In genomic region chr1:134063773-134064125, GRCm38 (mm10) we compare ENCODE assay signal across 9 mouse cellular contexts. TPM values are rescaled to one million over a fixed set of nuclear protein-coding genes. Genes with fewer than 3 reads are reported as not detected.
DNase-seq lines count a peak whose midpoint lies in the region; ATAC-seq and TF ChIP-seq lines count a peak whose summit lies in the region.
"Had no signal": no experiment of that assay in that cellular context is flagged by ENCODE, and none has a peak within 500 bp of the region (broad histone marks: within the 10 kb centered on the region; RNA-seq: fewer than 3 reads in every experiment).

No protein-coding gene starts in this region.

- no peak for TF ChIP-seq CTCF in liver, embryonic 14.5 days (IDR thresholded peaks at IDR 0.05; ENCODE audit: low read depth)

- WGBS in embryonic facial prominence, embryonic 14.5 days: 16% methylated on average over 9 of the region's 9 CpGs
- WGBS in hindbrain, embryonic 12.5 days: 3% methylated on average over 9 of the region's 9 CpGs
- WGBS in liver, embryonic 14.5 days (ENCODE audit: insufficient replicate concordance): 26% methylated on average over 9 of the region's 9 CpGs
- WGBS in neural tube, embryonic 14.5 days: 4% methylated on average over 9 of the region's 9 CpGs

- H3K4me2 ChIP-seq in embryonic facial prominence, embryonic 14.5 days (ENCODE audit: low read depth, low read length): peak overlapping the region; percentile 47
- H3K4me2 ChIP-seq in hindbrain, embryonic 12.5 days (replicated peaks): peak overlapping the region; percentile 35
- peak overlapping the region; percentile 45 for H3K4me2 ChIP-seq in liver, embryonic 14.5 days (ENCODE audit: low read depth)
- peak overlapping the region; percentile 33 for H3K4me2 ChIP-seq in neural tube, embryonic 14.5 days (ENCODE audit: low read depth, low read length)

- H3K27ac ChIP-seq in embryonic facial prominence, embryonic 14.5 days (replicated peaks; ENCODE audit: low read depth, low read length): peak overlapping the region; percentile 98
- peak overlapping the region; percentile 98 for H3K27ac ChIP-seq in hindbrain, embryonic 12.5 days
- no peak overlapping the region; the same call in 1 of the 2 replicates for H3K27ac ChIP-seq in liver, embryonic 14.5 days
- peak overlapping the region; percentile 97 for H3K27ac ChIP-seq in neural tube, embryonic 14.5 days (ENCODE audit: low read depth, low read length)

- ATAC-seq in embryonic facial prominence, embryonic 14.5 days (ENCODE audit: low read depth): no peak
- ATAC-seq in hindbrain, embryonic 12.5 days (ENCODE audit: low FRiP score): peak; percentile 27
- ATAC-seq in liver, embryonic 14.5 days (ENCODE audit: insufficient read depth): no peak
- no peak for ATAC-seq in neural tube, embryonic 14.5 days (ENCODE audit: low read depth)

- H3K36me3 ChIP-seq in embryonic facial prominence, embryonic 14.5 days (ENCODE audit: control insufficient read depth, insufficient read depth, low read length): no peaks in the 10 kb centered on the region
- H3K36me3 ChIP-seq in hindbrain, embryonic 12.5 days: no peaks in the 10 kb centered on the region
- no peaks in the 10 kb centered on the region for H3K36me3 ChIP-seq in liver, embryonic 14.5 days (replicated peaks; ENCODE audit: control insufficient read depth, insufficient read depth, low read depth)
- no peaks in the 10 kb centered on the region for H3K36me3 ChIP-seq in neural tube, embryonic 14.5 days (ENCODE audit: control insufficient read depth, insufficient read depth, low read length)

- H3K4me1 ChIP-seq in embryonic facial prominence, embryonic 14.5 days (ENCODE audit: control insufficient read depth, insufficient read depth, low read length): peaks cover 69% of the 10 kb centered on the region
- peaks cover 86% of the 10 kb centered on the region for H3K4me1 ChIP-seq in hindbrain, embryonic 12.5 days
- H3K4me1 ChIP-seq in liver, embryonic 14.5 days (replicated peaks; ENCODE audit: control insufficient read depth in 2 of 2, insufficient read depth in 2 of 2, low read length in 1 of 2): peaks cover 56 to 71% of the 10 kb centered on the region in 2 experiments
- peaks cover 47% of the 10 kb centered on the region for H3K4me1 ChIP-seq in neural tube, embryonic 14.5 days (ENCODE audit: control insufficient read depth, insufficient read depth, low read length)

- H3K27me3 ChIP-seq in embryonic facial prominence, embryonic 14.5 days (replicated peaks; ENCODE audit: control insufficient read depth, insufficient read depth, low read length): no peaks in the 10 kb centered on the region
- no peaks in the 10 kb centered on the region for H3K27me3 ChIP-seq in hindbrain, embryonic 12.5 days
- peaks cover 40% of the 10 kb centered on the region for H3K27me3 ChIP-seq in liver, embryonic 14.5 days (ENCODE audit: control insufficient read depth, insufficient read depth, low read length)
- no peaks in the 10 kb centered on the region for H3K27me3 ChIP-seq in neural tube, embryonic 14.5 days (ENCODE audit: control insufficient read depth, insufficient read depth, low read length)

- H3K4me3 ChIP-seq in embryonic facial prominence, embryonic 14.5 days (ENCODE audit: low read depth, low read length): no peak overlapping the region
- no peak overlapping the region for H3K4me3 ChIP-seq in hindbrain, embryonic 12.5 days
- H3K4me3 ChIP-seq in liver, embryonic 14.5 days (ENCODE audit: insufficient read depth in 1 of 2, low read depth in 2 of 2, low read length in 2 of 2): no peak overlapping the region
- H3K4me3 ChIP-seq in neural tube, embryonic 14.5 days (ENCODE audit: low read depth, low read length): no peak overlapping the region
- H3K4me3 ChIP-seq: myocyte had no signal

- DNase-seq in CD8-positive naive resting alpha-beta T cell, adult 2 months (ENCODE audit: low read depth in 2 of 2, low spot score in 2 of 2): peak; percentile 39 to 51
- DNase-seq in embryonic facial prominence, embryonic 14.5 days (ENCODE audit: low spot score): no peak
- no peak for DNase-seq in liver, embryonic 14.5 days (ENCODE audit: low read depth in 3 of 3, low spot score in 3 of 3)
- DNase-seq in c-Kit-positive CD71-positive TER-119-positive erythroid progenitor cells, embryonic 14.5 days (ENCODE audit: low spot score): no peak
- no peak for DNase-seq in adrenal gland, adult (ENCODE audit: inconsistent age in 2 of 2, low spot score in 1 of 2)
- no peak for DNase-seq in embryo, embryonic 9.5 days (ENCODE audit: extremely low spot score)

- H3K9me3 ChIP-seq in embryonic facial prominence, embryonic 14.5 days (ENCODE audit: control insufficient read depth, low read length): no peaks in the 10 kb centered on the region
- H3K9me3 ChIP-seq in hindbrain, embryonic 12.5 days (replicated peaks): no peaks in the 10 kb centered on the region
- no peaks in the 10 kb centered on the region for H3K9me3 ChIP-seq in liver, embryonic 14.5 days (ENCODE audit: control insufficient read depth, low read length)
- no peaks in the 10 kb centered on the region for H3K9me3 ChIP-seq in neural tube, embryonic 14.5 days (ENCODE audit: control insufficient read depth, low read length)

- peak overlapping the region; percentile 34 for H3K9ac ChIP-seq in embryonic facial prominence, embryonic 14.5 days (ENCODE audit: low read depth, low read length)
- peak overlapping the region; percentile 49 for H3K9ac ChIP-seq in hindbrain, embryonic 12.5 days
- H3K9ac ChIP-seq in liver, embryonic 14.5 days (replicated peaks): no peak overlapping the region; the same call in 1 of the 2 replicates
- peak overlapping the region; percentile 39; the same call in 1 of the 2 replicates for H3K9ac ChIP-seq in neural tube, embryonic 14.5 days (replicated peaks; ENCODE audit: low read depth, low read length)

- no peak for TF ChIP-seq EP300 in liver, embryonic 14.5 days (IDR thresholded peaks at IDR 0.05; ENCODE audit: low read depth)

RNA-seq across cellular contexts. Expression of gene Btg2, which starts 15.2 kb away (rescaled TPM):
- polyA plus RNA-seq in embryonic facial prominence, embryonic 14.5 days (2014; fragmentation: Nextera tagmentation; extraction: Ambion mirVana): 37.9 and 41.3 TPM in 2 replicates
- 90.4 and 105 TPM in 2 replicates for polyA plus RNA-seq in hindbrain, embryonic 12.5 days (2016; fragmentation: Nextera tagmentation; extraction: Ambion mirVana)
- polyA plus RNA-seq in liver, embryonic 14.5 days (2012; rRNA removed): 40.1 and 45.3 TPM in 2 replicates
- 78.2 and 85.2 TPM in 2 replicates for polyA plus RNA-seq in liver, embryonic 14.5 days (2014; fragmentation: Nextera tagmentation; extraction: Ambion mirVana)
- polyA plus RNA-seq in neural tube, embryonic 14.5 days (2014; fragmentation: Nextera tagmentation; extraction: Ambion mirVana): 22.4 and 26.9 TPM in 2 replicates

RNA-seq across cellular contexts. Expression of gene Fmod, which starts 26.7 kb away (rescaled TPM):
- polyA plus RNA-seq in embryonic facial prominence, embryonic 14.5 days (2014; fragmentation: Nextera tagmentation; extraction: Ambion mirVana): 40.8 and 44.2 TPM in 2 replicates
- 12.7 and 19.8 TPM in 2 replicates for polyA plus RNA-seq in hindbrain, embryonic 12.5 days (2016; fragmentation: Nextera tagmentation; extraction: Ambion mirVana)
- polyA plus RNA-seq in liver, embryonic 14.5 days (2012; rRNA removed): 1.1 TPM in 2 replicates
- polyA plus RNA-seq in liver, embryonic 14.5 days (2014; fragmentation: Nextera tagmentation; extraction: Ambion mirVana): 1.1 and 1.6 TPM in 2 replicates
- polyA plus RNA-seq in neural tube, embryonic 14.5 days (2014; fragmentation: Nextera tagmentation; extraction: Ambion mirVana): 0.23 and 13.8 TPM in 2 replicates

RNA-seq across cellular contexts. Expression of gene Chit1, which starts 47.3 kb away (rescaled TPM):
- polyA plus RNA-seq in embryonic facial prominence, embryonic 14.5 days (2014; fragmentation: Nextera tagmentation; extraction: Ambion mirVana): 0.18 and 0.43 TPM in 2 replicates
- 0.13 TPM in 1 of 2 replicates, not detected in the other for polyA plus RNA-seq in hindbrain, embryonic 12.5 days (2016; fragmentation: Nextera tagmentation; extraction: Ambion mirVana)
- polyA plus RNA-seq in liver, embryonic 14.5 days (2012; rRNA removed): 0.08 and 0.09 TPM in 2 replicates
- not detected in 2 replicates for polyA plus RNA-seq in liver, embryonic 14.5 days (2014; fragmentation: Nextera tagmentation; extraction: Ambion mirVana)
- polyA plus RNA-seq in neural tube, embryonic 14.5 days (2014; fragmentation: Nextera tagmentation; extraction: Ambion mirVana): 0.52 and 1.4 TPM in 2 replicates

Comparison
In these comparisons a context has a peak if more than half of its experiments do, and no peak if none do; other contexts are left out.
1. DNase-seq: peak in CD8-positive naive resting alpha-beta T cell, adult 2 months (2 of 2); none in embryonic facial prominence, embryonic 14.5 days (single experiment), liver, embryonic 14.5 days (0 of 3), c-Kit-positive CD71-positive TER-119-positive erythroid progenitor cells, embryonic 14.5 days (single experiment), adrenal gland, adult (0 of 2) and embryo, embryonic 9.5 days (single experiment).
2. Peak in every context shown above with its lines, with median percentiles within 50 percentile points of each other: H3K4me2 ChIP-seq.